Mouse (Mus musculus): ENCODE data around the gene Bag3.

DNA sequence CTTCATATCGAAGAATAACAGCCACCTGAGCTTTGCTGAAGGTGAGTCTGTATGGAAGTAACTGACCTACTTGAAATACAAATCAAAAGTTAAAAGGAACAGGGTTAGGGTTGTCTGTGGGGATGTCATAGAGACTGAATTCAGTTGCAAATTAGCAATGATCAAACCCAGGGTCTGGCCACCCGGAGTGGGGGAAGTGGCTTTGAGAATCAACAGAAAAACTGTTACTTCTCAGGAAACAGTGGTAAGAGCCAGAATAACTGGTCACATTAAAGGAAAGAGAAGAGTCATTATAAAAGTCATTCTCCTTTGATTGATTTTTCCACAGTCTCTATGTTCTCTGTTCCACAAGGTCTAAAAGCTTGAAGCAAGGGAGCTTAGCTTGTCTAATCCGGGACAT, 34.4 kb upstream of the Bag3 start:
- TF ChIP-seq CTCF (IDR thresholded peaks at IDR 0.05; ENCODE audit: extremely low read depth, insufficient read depth, low read length), result no peak
- TF ChIP-seq POLR2A (IDR thresholded peaks at IDR 0.05; ENCODE audit: extremely low read depth, insufficient read depth, low read length), result no peak
